Mouse (Mus musculus) liver, adult 2 months (tissue): ENCODE measurements around the gene Mtfr1l. TPM values are rescaled to one million over a fixed set of nuclear protein-coding genes. Genes with fewer than 3 reads are reported as not detected.

ENCODE experiments used
- DNase-seq: peaks from one replicate; pipeline ENCODE4 v3.0.0-alpha.2; 2011; ENCODE audit warnings: low read depth, low spot score; ENCODE audit errors: extremely low read depth
- H3K27ac ChIP-seq: fragments of 200-500 bp; replicated peaks from 2 replicates; pipeline ENCODE4 v1.5.1; 2012; ENCODE audit warnings: low read depth, mild to moderate bottlenecking, control low read depth, inconsistent platforms, low read length; ENCODE audit not compliant: insufficient read depth
- H3K27me3 ChIP-seq: fragments of 200-500 bp; 2 replicates; pipeline ENCODE4 v1.6.1; 2012; ENCODE audit warnings: mild to moderate bottlenecking, moderate library complexity, low read length, inconsistent platforms; ENCODE audit not compliant: control insufficient read depth, insufficient read depth
- H3K36me3 ChIP-seq: fragments of 200-500 bp; 2 replicates; pipeline ENCODE4 v1.6.1; 2012; ENCODE audit warnings: low read length, inconsistent platforms; ENCODE audit not compliant: control insufficient read depth, insufficient read depth
- H3K4me1 ChIP-seq: fragments of 200-500 bp; 2 replicates; pipeline ENCODE4 v1.6.1; 2011; ENCODE audit warnings: low read length; ENCODE audit not compliant: control insufficient read depth, insufficient read depth
- H3K4me3 ChIP-seq: fragments of 200-500 bp; 2 replicates; pipeline ENCODE4 v1.5.1; 2011; ENCODE audit warnings: low read depth, mild to moderate bottlenecking, control low read depth, low read length, moderate library complexity; ENCODE audit not compliant: insufficient read depth
- H3K79me2 ChIP-seq: fragments of 200-500 bp; 2 replicates; pipeline ENCODE4 v1.6.1; 2012; ENCODE audit warnings: inconsistent platforms, mild to moderate bottlenecking, low read length, moderate library complexity; ENCODE audit not compliant: control insufficient read depth, insufficient read depth
- H3K9ac ChIP-seq: fragments of 200-500 bp; 2 replicates; pipeline ENCODE4 v1.6.1; 2012; ENCODE audit warnings: low read depth, mild to moderate bottlenecking, control low read depth, inconsistent platforms, low read length
- CTCF ChIP-seq: fragments of 200-500 bp; IDR thresholded peaks from 2 replicates; pipeline ENCODE4 v1.5.1; 2011; ENCODE audit warnings: low read depth, low read length, control low read depth
- POLR2A ChIP-seq: fragments of 200-500 bp; IDR thresholded peaks from 2 replicates; pipeline ENCODE4 v1.6.1; 2011; ENCODE audit warnings: low read length, control low read depth; ENCODE audit not compliant: insufficient read depth; ENCODE audit errors: extremely low read depth
- WGBS: fragments of 180-500 bp; shearing (Covaris S2); methylation state at CpG from one replicate; pipeline ENCODE4 v1.1.7; 2018; 5-methylcytosine and 5-hydroxymethylcytosine counted together
- polyA plus RNA-seq: library from polyadenylated mRNA; depleted of rRNA; stranded (reverse); fragments of >200 nt; gene quantifications from 2 replicates; pipeline ENCODE4 v1.2.3, GENCODE M21; 2012
- total RNA-seq: library from RNA; depleted of rRNA; stranded (reverse); fragments of >200 nt; gene quantifications from 2 replicates; pipeline ENCODE4 v1.2.3, GENCODE M21; 2014

Mtfr1l gene
- total and polyA plus RNA-seq, 2 experiments = 55.1 to 80.1 TPM

GRCm38 (mm10) chr4:134569831-134570230 is 34.6 kb upstream of the Mtfr1l start:
- Histone ChIP-seq H3K27me3 (no peaks in the 10 kb centered on the region), H3K4me1 (no peaks in the 10 kb centered on the region), H3K27ac (no peak overlapping the region), H3K9ac (no peak overlapping the region), H3K4me3 (no peak overlapping the region), H3K79me2 (no peaks in the 10 kb centered on the region), H3K36me3 (no peaks in the 10 kb centered on the region)
- no peak for TF ChIP-seq CTCF
- no peak for TF ChIP-seq POLR2A
- WGBS = 92% methylated on average over 8 of the region's 8 CpGs
- DNase-seq = no peak

- DNase-seq = no peak
- H3K4me3 ChIP-seq = no peak overlapping the region
- no peaks in the 10 kb centered on the region for H3K36me3 ChIP-seq
- H3K9ac ChIP-seq = no peak overlapping the region
- no peak for TF ChIP-seq POLR2A
- peak; percentile 58 for TF ChIP-seq CTCF
- 88% methylated on average over 6 of the region's 6 CpGs for WGBS
- H3K27ac ChIP-seq = no peak overlapping the region
- H3K79me2 ChIP-seq = no peaks in the 10 kb centered on the region
- H3K4me1 ChIP-seq = no peaks in the 10 kb centered on the region
- H3K27me3 ChIP-seq = no peaks in the 10 kb centered on the region
These were observed 34.0 kb upstream of the Mtfr1l start for GRCm38 (mm10) chr4:134569205-134569604.

- no peaks in the 10 kb centered on the region for H3K27me3 ChIP-seq
- no peaks in the 10 kb centered on the region for H3K36me3 ChIP-seq
- no peak overlapping the region for H3K9ac ChIP-seq
- WGBS = 74% methylated on average over 19 of the region's 19 CpGs
- H3K4me3 ChIP-seq = no peak overlapping the region
- DNase-seq = no peak
- no peak overlapping the region for H3K27ac ChIP-seq
- no peaks in the 10 kb centered on the region for H3K79me2 ChIP-seq
- no peaks in the 10 kb centered on the region for H3K4me1 ChIP-seq
- TF ChIP-seq POLR2A (no peak), CTCF (no peak)
These were observed 32.4 kb upstream of the Mtfr1l start for GRCm38 (mm10) chr4:134567377-134568226.

- DNase-seq = no peak
- H3K27me3 ChIP-seq = no peaks in the 10 kb centered on the region
- no peak overlapping the region for H3K4me3 ChIP-seq
- H3K27ac ChIP-seq = no peak overlapping the region
- H3K79me2 ChIP-seq = no peaks in the 10 kb centered on the region
- 93% methylated on average over 6 of the region's 6 CpGs for WGBS
- H3K4me1 ChIP-seq = no peaks in the 10 kb centered on the region
- H3K9ac ChIP-seq = no peak overlapping the region
- TF ChIP-seq CTCF (no peak), POLR2A (no peak)
- no peaks in the 10 kb centered on the region for H3K36me3 ChIP-seq
These were observed 28.9 kb upstream of the Mtfr1l start for GRCm38 (mm10) chr4:134564093-134564492.

- Histone ChIP-seq H3K27me3 (no peaks in the 10 kb centered on the region), H3K79me2 (no peaks in the 10 kb centered on the region), H3K27ac (no peak overlapping the region), H3K36me3 (no peaks in the 10 kb centered on the region), H3K4me1 (no peaks in the 10 kb centered on the region), H3K9ac (no peak overlapping the region), H3K4me3 (no peak overlapping the region)
- TF ChIP-seq POLR2A (no peak), CTCF (no peak)
- no peak for DNase-seq
- 94% methylated on average over 16 of the region's 16 CpGs for WGBS
These were observed 28.4 kb upstream of the Mtfr1l start for GRCm38 (mm10) chr4:134563624-134564023.

GRCm38 (mm10) chr4:134562014-134562413 is 26.8 kb upstream of the Mtfr1l start:
- H3K27ac ChIP-seq = no peak overlapping the region
- no peaks in the 10 kb centered on the region for H3K27me3 ChIP-seq
- H3K4me1 ChIP-seq = no peaks in the 10 kb centered on the region
- no peaks in the 10 kb centered on the region for H3K36me3 ChIP-seq
- no peak for TF ChIP-seq CTCF
- no peak for TF ChIP-seq POLR2A
- DNase-seq = no peak
- H3K9ac ChIP-seq = no peak overlapping the region
- no peak overlapping the region for H3K4me3 ChIP-seq
- H3K79me2 ChIP-seq = no peaks in the 10 kb centered on the region
- 100% methylated on average over 2 of the region's 2 CpGs for WGBS
